Mouse (Mus musculus): Measurements from ENCODE around the gene Nat8f2. TPM values are rescaled to one million over a fixed set of nuclear protein-coding genes. Genes with fewer than 3 reads are reported as not detected.
"Not testable (repeated sequence)": the region's sequence is repeated elsewhere in the genome, so short reads cannot be mapped to it uniquely, and the experiment has no call there.

The Nat8f2 gene
- polyA plus RNA-seq, 1 experiment from 2014 or later = not detected

GRCm38 (mm10) chr6:85834504-85835100 lies 34.4 kb downstream of the Nat8f2 start:
- H3K36me3 ChIP-seq; H3K9me3 ChIP-seq; DNase-seq (ENCODE audit: low spot score); H3K4me1 ChIP-seq (replicated peaks); H3K27me3 ChIP-seq (ENCODE audit: insufficient read depth, poor library complexity, severe bottlenecking); H3K4me3 ChIP-seq; H3K27ac ChIP-seq: not testable (repeated sequence)

GRCm38 (mm10) chr6:85831796-85832321 lies 37.1 kb downstream of the Nat8f2 start, which contains the start of gene Nat8:
Nat8 (minus strand) TSS chr6:85832082.
- DNase-seq (ENCODE audit: low spot score) = no peak
- H3K4me1 ChIP-seq (replicated peaks) = no peaks in the 10 kb centered on the region
- H3K36me3 ChIP-seq = no peaks in the 10 kb centered on the region
- 82% methylated on average over 7 of the region's 7 CpGs for WGBS
- H3K4me3 ChIP-seq = no peak within 1 kb of the TSS
- H3K27ac ChIP-seq = no peak within 1 kb of the TSS
- no peaks in the 10 kb centered on the region for H3K27me3 ChIP-seq (ENCODE audit: insufficient read depth, poor library complexity, severe bottlenecking)
- H3K9me3 ChIP-seq = no peaks in the 10 kb centered on the region

- H3K27me3 ChIP-seq (ENCODE audit: insufficient read depth, poor library complexity, severe bottlenecking) = no peaks in the 10 kb centered on the region
- H3K4me1 ChIP-seq (replicated peaks) = no peaks in the 10 kb centered on the region
- no peaks in the 10 kb centered on the region for H3K9me3 ChIP-seq
- H3K27ac ChIP-seq = no peak overlapping the region
- no peaks in the 10 kb centered on the region for H3K36me3 ChIP-seq
- no peak overlapping the region for H3K4me3 ChIP-seq
- DNase-seq (ENCODE audit: low spot score) = no peak
- 74% methylated on average over 1 of the region's 1 CpGs for WGBS
These were observed 39.5 kb downstream of the Nat8f2 start for GRCm38 (mm10) chr6:85829462-85829861.

GRCm38 (mm10) chr6:85825886-85826285 lies 43.1 kb downstream of the Nat8f2 start:
- 87% methylated on average over 2 of the region's 2 CpGs for WGBS
- Histone ChIP-seq H3K36me3 (no peaks in the 10 kb centered on the region), H3K9me3 (no peaks in the 10 kb centered on the region), H3K27ac (no peak overlapping the region), H3K27me3 (ENCODE audit: insufficient read depth, poor library complexity, severe bottlenecking) (no peaks in the 10 kb centered on the region), H3K4me3 (no peak overlapping the region), H3K4me1 (replicated peaks) (no peaks in the 10 kb centered on the region)
- DNase-seq (ENCODE audit: low spot score) = no peak

- H3K4me3 ChIP-seq = no peak overlapping the region
- no peaks in the 10 kb centered on the region for H3K27me3 ChIP-seq (ENCODE audit: insufficient read depth, poor library complexity, severe bottlenecking)
- 95% methylated on average over 1 of the region's 1 CpGs for WGBS
- DNase-seq (ENCODE audit: low spot score) = no peak
- no peaks in the 10 kb centered on the region for H3K9me3 ChIP-seq
- no peak overlapping the region for H3K27ac ChIP-seq
- H3K36me3 ChIP-seq = no peaks in the 10 kb centered on the region
- H3K4me1 ChIP-seq (replicated peaks) = no peaks in the 10 kb centered on the region
These were observed 45.4 kb downstream of the Nat8f2 start for GRCm38 (mm10) chr6:85823382-85824090.

GRCm38 (mm10) chr6:85822286-85822685 lies 46.7 kb downstream of the Nat8f2 start:
- Histone ChIP-seq H3K27ac (no peak overlapping the region), H3K4me1 (replicated peaks) (no peaks in the 10 kb centered on the region), H3K36me3 (no peaks in the 10 kb centered on the region), H3K27me3 (ENCODE audit: insufficient read depth, poor library complexity, severe bottlenecking) (no peaks in the 10 kb centered on the region), H3K9me3 (no peaks in the 10 kb centered on the region), H3K4me3 (no peak overlapping the region)
- no peak for DNase-seq (ENCODE audit: low spot score)
- 83% methylated on average over 4 of the region's 4 CpGs for WGBS

GRCm38 (mm10) chr6:85820837-85821236 lies 48.1 kb downstream of the Nat8f2 start, which contains the start of the genes Nat8f6 and Nat8f5:
Nat8f6 (minus strand) TSS chr6:85820954.
Nat8f5 (minus strand) TSS chr6:85820972.
- Histone ChIP-seq H3K27ac (no peak within 1 kb of the TSS), H3K4me3 (no peak within 1 kb of the TSS), H3K4me1 (replicated peaks) (no peaks in the 10 kb centered on the region), H3K9me3 (no peaks in the 10 kb centered on the region), H3K36me3 (no peaks in the 10 kb centered on the region), H3K27me3 (ENCODE audit: insufficient read depth, poor library complexity, severe bottlenecking) (no peaks in the 10 kb centered on the region)
- no peak for DNase-seq (ENCODE audit: low spot score)
- WGBS = 87% methylated on average over 5 of the region's 5 CpGs

- 29% methylated on average over 1 of the region's 1 CpGs for WGBS
- no peak overlapping the region for H3K27ac ChIP-seq
- no peaks in the 10 kb centered on the region for H3K36me3 ChIP-seq
- H3K4me3 ChIP-seq = no peak overlapping the region
- H3K4me1 ChIP-seq (replicated peaks) = no peaks in the 10 kb centered on the region
- H3K9me3 ChIP-seq = no peaks in the 10 kb centered on the region
- no peaks in the 10 kb centered on the region for H3K27me3 ChIP-seq (ENCODE audit: insufficient read depth, poor library complexity, severe bottlenecking)
- DNase-seq (ENCODE audit: low spot score) = no peak
These were observed 50.6 kb downstream of the Nat8f2 start for GRCm38 (mm10) chr6:85818338-85818737.

Other genes with a start within 250 kb of the Nat8f2 start
- not detected in 2 replicates for gene Nat8f7, start 156.0 kb downstream of the Nat8f2 start, polyA plus RNA-seq (2016; fragmentation: Nextera tagmentation; extraction: Ambion mirVana)
- gene Nat8f3, start 103.4 kb downstream of the Nat8f2 start, polyA plus RNA-seq (2016; fragmentation: Nextera tagmentation; extraction: Ambion mirVana) = 0.20 and 0.25 TPM in 2 replicates
- gene Nat8f6, start 48.2 kb downstream of the Nat8f2 start, polyA plus RNA-seq (2016; fragmentation: Nextera tagmentation; extraction: Ambion mirVana) = not detected in 2 replicates
- not detected in 2 replicates for gene Nat8f5, start 48.2 kb downstream of the Nat8f2 start, polyA plus RNA-seq (2016; fragmentation: Nextera tagmentation; extraction: Ambion mirVana)
- gene Nat8, start 37.1 kb downstream of the Nat8f2 start, polyA plus RNA-seq (2016; fragmentation: Nextera tagmentation; extraction: Ambion mirVana) = not detected in 2 replicates
- gene Nat8f4, start 35.7 kb upstream of the Nat8f2 start, polyA plus RNA-seq (2016; fragmentation: Nextera tagmentation; extraction: Ambion mirVana) = 4.3 and 5.5 TPM in 2 replicates
- gene Tprkb, start 42.7 kb upstream of the Nat8f2 start, polyA plus RNA-seq (2016; fragmentation: Nextera tagmentation; extraction: Ambion mirVana) = 33.4 and 35.2 TPM in 2 replicates
- 5.9 and 7.2 TPM in 2 replicates for gene Nat8f1, start 46.5 kb upstream of the Nat8f2 start, polyA plus RNA-seq (2016; fragmentation: Nextera tagmentation; extraction: Ambion mirVana)
- 37.0 and 38.0 TPM in 2 replicates for gene Dusp11, start 92.5 kb upstream of the Nat8f2 start, polyA plus RNA-seq (2016; fragmentation: Nextera tagmentation; extraction: Ambion mirVana)
- not detected in 2 replicates for gene Figla, start 147.0 kb upstream of the Nat8f2 start, polyA plus RNA-seq (2016; fragmentation: Nextera tagmentation; extraction: Ambion mirVana)
- 43.6 and 84.1 TPM in 2 replicates for gene Add2, start 159.5 kb upstream of the Nat8f2 start, polyA plus RNA-seq (2016; fragmentation: Nextera tagmentation; extraction: Ambion mirVana)

Data from hindbrain, embryonic 10.5 days (tissue).